Mouse (Mus musculus): ENCODE data around the gene Fzd4.

Fzd4 gene

GRCm38 (mm10) chr7:89404081-89404733 lies at the start of gene Fzd4, which contains the start of gene Tmem135:
Fzd4 (plus strand) TSS chr7:89404355.
Tmem135 (minus strand) TSS chr7:89404222.
- DNase-seq = peak; percentile 95

- DNase-seq = no peak
Measured at GRCm38 (mm10) chr7:89355519-89356255, 48.5 kb upstream of the Fzd4 start.

GRCm38 (mm10) chr7:89356307-89356706 lies 47.8 kb upstream of the Fzd4 start:
- DNase-seq = no peak

- DNase-seq = no peak
Measured at GRCm38 (mm10) chr7:89363975-89364374, 40.2 kb upstream of the Fzd4 start.

- no peak for DNase-seq
Measured at GRCm38 (mm10) chr7:89365135-89365880, 38.8 kb upstream of the Fzd4 start.

GRCm38 (mm10) chr7:89367643-89368042 lies 36.5 kb upstream of the Fzd4 start:
- peak; percentile 45 for DNase-seq

GRCm38 (mm10) chr7:89370086-89370485 lies 34.1 kb upstream of the Fzd4 start:
- DNase-seq = no peak

- peak; percentile 15 for DNase-seq
Measured at GRCm38 (mm10) chr7:89370917-89371316, 33.2 kb upstream of the Fzd4 start.

GRCm38 (mm10) chr7:89371623-89372295 lies 32.4 kb upstream of the Fzd4 start:
- DNase-seq = no peak

- no peak for DNase-seq
Measured at GRCm38 (mm10) chr7:89380935-89381705, 23.0 kb upstream of the Fzd4 start.

- no peak for DNase-seq
Measured at GRCm38 (mm10) chr7:89382892-89383291, 21.3 kb upstream of the Fzd4 start.

- DNase-seq = no peak
Measured at GRCm38 (mm10) chr7:89388981-89389380, 15.2 kb upstream of the Fzd4 start.

- DNase-seq = no peak
Measured at GRCm38 (mm10) chr7:89390660-89391059, 13.5 kb upstream of the Fzd4 start.

GRCm38 (mm10) chr7:89391281-89391680 lies 12.9 kb upstream of the Fzd4 start:
- DNase-seq = no peak

GRCm38 (mm10) chr7:89391831-89392230 lies 12.3 kb upstream of the Fzd4 start:
- DNase-seq = no peak

GRCm38 (mm10) chr7:89392388-89392787 lies 11.8 kb upstream of the Fzd4 start:
- DNase-seq = no peak

GRCm38 (mm10) chr7:89392825-89393224 lies 11.3 kb upstream of the Fzd4 start:
- DNase-seq = no peak

GRCm38 (mm10) chr7:89395399-89395798 lies 8.8 kb upstream of the Fzd4 start:
- DNase-seq = no peak

- DNase-seq = no peak
Measured at GRCm38 (mm10) chr7:89396386-89396785, 7.8 kb upstream of the Fzd4 start.

- DNase-seq = no peak
Measured at GRCm38 (mm10) chr7:89397837-89398534, 6.2 kb upstream of the Fzd4 start.

GRCm38 (mm10) chr7:89400721-89401120 lies 3.4 kb upstream of the Fzd4 start:
- DNase-seq = no peak
